24 mouse cellular contexts compared by ENCODE assay signal in the genomic region with DNA sequence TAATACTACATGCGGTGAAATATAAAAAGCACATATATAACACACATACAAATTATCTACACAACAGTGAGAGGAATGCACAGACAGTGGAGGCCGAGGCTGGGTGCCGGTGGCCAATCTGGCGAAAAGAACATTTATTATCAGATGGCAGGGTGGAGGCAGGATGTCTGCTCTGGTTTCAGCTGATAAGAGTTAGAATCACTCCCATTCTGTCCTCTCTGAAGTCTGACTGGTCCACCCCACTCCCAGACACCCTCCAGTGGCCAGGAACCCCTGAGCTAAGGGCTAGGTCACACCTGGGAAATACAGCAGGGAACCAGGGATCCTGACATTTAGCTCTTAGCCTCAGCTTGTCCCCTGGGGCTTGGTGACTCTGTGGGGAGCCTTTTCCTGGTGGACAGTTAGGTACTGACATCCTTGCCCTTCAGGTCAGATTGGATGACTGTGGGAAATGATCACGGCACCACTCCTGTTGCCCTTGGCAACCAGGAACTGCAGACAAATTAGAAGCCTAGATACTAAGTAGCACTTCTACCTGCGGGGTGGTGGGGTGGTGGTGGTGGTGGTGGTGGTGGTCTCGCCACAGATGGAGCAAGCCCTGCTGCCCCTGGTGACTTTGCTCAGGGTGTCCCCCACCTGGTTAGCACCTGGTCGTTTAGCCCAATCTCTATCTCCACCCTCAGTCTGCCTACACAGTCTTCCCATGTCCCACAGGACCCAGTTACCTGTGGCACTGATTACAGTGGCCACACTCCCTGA. TPM values are rescaled to one million over a fixed set of nuclear protein-coding genes. Genes with fewer than 3 reads are reported as not detected.
DNase-seq lines count a peak whose midpoint lies in the region; ATAC-seq and TF ChIP-seq lines count a peak whose summit lies in the region.
"Had no signal": no experiment of that assay in that cellular context is flagged by ENCODE, and none has a peak within 500 bp of the region (broad histone marks: within the 10 kb centered on the region; RNA-seq: fewer than 3 reads in every experiment).

No protein-coding gene starts in this region.

- H3K79me2 ChIP-seq in heart, adult 2 months (replicated peaks; ENCODE audit: control insufficient read depth, insufficient read depth, low read length), result no peaks in the 10 kb centered on the region

- peaks cover 15% of the 10 kb centered on the region for H3K4me1 ChIP-seq in heart, adult 2 months (ENCODE audit: control insufficient read depth, insufficient read depth, low read length)
- peaks cover 2% of the 10 kb centered on the region; the same call in 1 of the 2 replicates for H3K4me1 ChIP-seq in midbrain, embryonic 16.5 days (ENCODE audit: control insufficient read depth, insufficient read depth, low read length)
- peaks cover 24% of the 10 kb centered on the region for H3K4me1 ChIP-seq in midbrain, embryonic 13.5 days (replicated peaks)
- peaks cover 23% of the 10 kb centered on the region for H3K4me1 ChIP-seq in liver, embryonic 13.5 days (replicated peaks)

- H3K4me3 ChIP-seq in heart, adult 2 months, result no peak overlapping the region
- no peak overlapping the region for H3K4me3 ChIP-seq in midbrain, embryonic 16.5 days (ENCODE audit: low read depth, low read length)
- H3K4me3 ChIP-seq in midbrain, embryonic 13.5 days (replicated peaks), result no peak overlapping the region
- no peak overlapping the region for H3K4me3 ChIP-seq in liver, embryonic 13.5 days (replicated peaks)
- H3K4me3 ChIP-seq: embryonic facial prominence, embryonic 10.5 days; forebrain, embryonic 12.5 days; heart, embryonic 10.5 days; hindbrain, embryonic 15.5 days; midbrain, embryonic 10.5 days had no signal

- H3K9me3 ChIP-seq in midbrain, embryonic 16.5 days (replicated peaks; ENCODE audit: control insufficient read depth, low read length, poor library complexity, severe bottlenecking), result no peaks in the 10 kb centered on the region
- no peaks in the 10 kb centered on the region for H3K9me3 ChIP-seq in midbrain, embryonic 13.5 days
- no peaks in the 10 kb centered on the region for H3K9me3 ChIP-seq in liver, embryonic 13.5 days (replicated peaks)
- H3K9me3 ChIP-seq: embryonic facial prominence, embryonic 10.5 days; forebrain, embryonic 12.5 days; heart, embryonic 10.5 days; hindbrain, embryonic 15.5 days; midbrain, embryonic 10.5 days had no signal

- intact Hi-C loops in heart, adult 2 months (cut with DNase I), result loop anchor here (5.0 kb wide), 1 partner anchor 43 kb away; no protein-coding TSS in a partner anchor

- H3K4me2 ChIP-seq in midbrain, embryonic 16.5 days (ENCODE audit: low read length), result no peak overlapping the region
- H3K4me2 ChIP-seq in midbrain, embryonic 13.5 days (replicated peaks), result no peak overlapping the region
- no peak overlapping the region for H3K4me2 ChIP-seq in liver, embryonic 13.5 days
- H3K4me2 ChIP-seq: forebrain, embryonic 12.5 days; hindbrain, embryonic 15.5 days had no signal

- no peaks in the 10 kb centered on the region for H3K36me3 ChIP-seq in heart, adult 2 months (ENCODE audit: control insufficient read depth, insufficient read depth, low read length)
- H3K36me3 ChIP-seq in midbrain, embryonic 16.5 days (ENCODE audit: control insufficient read depth, insufficient read depth, low read length), result no peaks in the 10 kb centered on the region
- no peaks in the 10 kb centered on the region for H3K36me3 ChIP-seq in midbrain, embryonic 13.5 days
- no peaks in the 10 kb centered on the region for H3K36me3 ChIP-seq in liver, embryonic 13.5 days
- H3K36me3 ChIP-seq: embryonic facial prominence, embryonic 10.5 days; forebrain, embryonic 12.5 days; heart, embryonic 10.5 days; hindbrain, embryonic 15.5 days; midbrain, embryonic 10.5 days had no signal

- 0 out of 2 replicates have a peak, but pooled peaks have one; percentile 32 for TF ChIP-seq EP300 in heart, adult 2 months (IDR thresholded peaks at IDR 0.05; ENCODE audit: insufficient read depth, low read depth, low read length)

- ATAC-seq in midbrain, embryonic 16.5 days, result 0 out of 2 replicates have a peak, but pooled peaks have one; percentile 6
- ATAC-seq in midbrain, embryonic 13.5 days, result no peak
- no peak for ATAC-seq in liver, embryonic 13.5 days (ENCODE audit: low read depth)
- no peak for ATAC-seq in erythroid progenitor cell, adult 5-6 weeks (replicated peaks; ENCODE audit: low FRiP score, poor library complexity, severe bottlenecking)

- peak overlapping the region; percentile 41 for H3K9ac ChIP-seq in heart, adult 2 months (ENCODE audit: low read depth, low read length)
- H3K9ac ChIP-seq in midbrain, embryonic 16.5 days (ENCODE audit: low read depth, low read length), result peak overlapping the region; percentile 7; the same call in 1 of the 2 replicates
- no peak overlapping the region for H3K9ac ChIP-seq in midbrain, embryonic 13.5 days (replicated peaks)
- H3K9ac ChIP-seq in liver, embryonic 13.5 days, result no peak overlapping the region
- H3K9ac ChIP-seq: forebrain, embryonic 12.5 days; hindbrain, embryonic 15.5 days had no signal

- WGBS in heart, adult 2 months, result 53% methylated on average over 8 of the region's 8 CpGs
- WGBS in midbrain, embryonic 16.5 days, result 71% methylated on average over 8 of the region's 8 CpGs
- 72% methylated on average over 8 of the region's 8 CpGs for WGBS in midbrain, embryonic 13.5 days
- 31% methylated on average over 8 of the region's 8 CpGs for WGBS in liver, embryonic 13.5 days (ENCODE audit: insufficient replicate concordance)

- 0 out of 2 replicates have a peak, but pooled peaks have one; percentile 33 for TF ChIP-seq POLR2A in heart, adult 2 months (IDR thresholded peaks at IDR 0.05; ENCODE audit: insufficient read depth, low read depth, low read length)

- no peaks in the 10 kb centered on the region for H3K27me3 ChIP-seq in heart, adult 2 months (ENCODE audit: control insufficient read depth, insufficient read depth, low read length)
- H3K27me3 ChIP-seq in midbrain, embryonic 16.5 days (ENCODE audit: control insufficient read depth, insufficient read depth, low read depth, low read length), result peaks cover 8% of the 10 kb centered on the region
- H3K27me3 ChIP-seq in midbrain, embryonic 13.5 days, result peaks cover 32% of the 10 kb centered on the region
- H3K27me3 ChIP-seq in liver, embryonic 13.5 days, result peaks cover 42% of the 10 kb centered on the region

- TF ChIP-seq CTCF in heart, adult 2 months (IDR thresholded peaks at IDR 0.05), result 0 out of 2 replicates have a peak, but pooled peaks have one; percentile 14

- peak overlapping the region; percentile 64 for H3K27ac ChIP-seq in heart, adult 2 months
- H3K27ac ChIP-seq in midbrain, embryonic 16.5 days (ENCODE audit: low read length), result no peak overlapping the region
- H3K27ac ChIP-seq in midbrain, embryonic 13.5 days, result no peak overlapping the region
- H3K27ac ChIP-seq in liver, embryonic 13.5 days, result no peak overlapping the region
- H3K27ac ChIP-seq: embryonic facial prominence, embryonic 10.5 days; forebrain, embryonic 12.5 days; hindbrain, embryonic 15.5 days; kidney, postnatal 0 days had no signal

- DNase-seq in heart, adult 2 months, result peak in 1 of 2 experiments; percentile 29
- DNase-seq in heart, adult 8-10 months (ENCODE audit: low spot score), result no peak
- DNase-seq in liver, embryonic 13.5 days, result peak; percentile 15
- no peak for DNase-seq in embryo, embryonic 11 days
- no peak for DNase-seq in frontal cortex, postnatal 36 days (ENCODE audit: low spot score in 2 of 2)
- DNase-seq: adrenal gland, adult 8-10 months; cerebellum, adult 11-12 months; cerebellum, postnatal 14 days; gastrocnemius, postnatal 25 days; heart, postnatal 10 days; kidney, adult 11 months; lung, adult 18-20 months; lung, postnatal 36 days; retina, postnatal 1 day; thymus, adult 2 months had no signal

RNA-seq across cellular contexts. Expression of a gene that starts 2.6 kb away (rescaled TPM):
- 10 to 100 TPM; 24.1 to 40.7 TPM for total RNA-seq in heart, adult 2 months (2021)
- polyA plus RNA-seq in heart, adult 2 months (2012; rRNA removed), result 63.1 and 73.5 TPM in 2 replicates
- 10 to 100 TPM; 17.9 to 22.9 (median 21.4) TPM for total RNA-seq in heart, adult 8-10 months (2022)
- 3.3 and 4.4 TPM in 2 replicates for polyA plus RNA-seq in midbrain, embryonic 16.5 days (2015; fragmentation: Nextera tagmentation; extraction: Ambion mirVana)
- 1.9 and 2.2 TPM in 2 replicates for polyA plus RNA-seq in midbrain, embryonic 13.5 days (2015; fragmentation: Nextera tagmentation; extraction: Ambion mirVana)
- 0.30 and 0.32 TPM in 2 replicates for polyA plus RNA-seq in liver, embryonic 13.5 days (2015; fragmentation: Nextera tagmentation; extraction: Ambion mirVana)
- 1.1 and 1.3 TPM in 2 replicates for total RNA-seq in erythroid progenitor cell, adult 5-6 weeks (2015; ENCODE audit: low replicate concordance)
- 3.4 and 3.7 TPM in 2 replicates for total RNA-seq in erythroid progenitor cell, adult 5-6 weeks (2017; ENCODE audit: low replicate concordance)

RNA-seq across cellular contexts. Expression of a gene that starts 27.7 kb away (rescaled TPM):
- total RNA-seq in heart, adult 2 months (2021), result 100 to 1,000 TPM; 186 to 203 TPM
- 234 and 293 TPM in 2 replicates for polyA plus RNA-seq in heart, adult 2 months (2012; rRNA removed)
- total RNA-seq in heart, adult 8-10 months (2022), result 100 to 1,000 TPM; 196 to 220 (median 210) TPM
- polyA plus RNA-seq in midbrain, embryonic 16.5 days (2015; fragmentation: Nextera tagmentation; extraction: Ambion mirVana), result 463 and 470 TPM in 2 replicates
- polyA plus RNA-seq in midbrain, embryonic 13.5 days (2015; fragmentation: Nextera tagmentation; extraction: Ambion mirVana), result 398 and 461 TPM in 2 replicates
- polyA plus RNA-seq in liver, embryonic 13.5 days (2015; fragmentation: Nextera tagmentation; extraction: Ambion mirVana), result 55.2 and 64.0 TPM in 2 replicates
- 32.1 and 42.3 TPM in 2 replicates for total RNA-seq in erythroid progenitor cell, adult 5-6 weeks (2015; ENCODE audit: low replicate concordance)
- 12.3 and 31.1 TPM in 2 replicates for total RNA-seq in erythroid progenitor cell, adult 5-6 weeks (2017; ENCODE audit: low replicate concordance)

RNA-seq across cellular contexts. Expression of a gene that starts 40.7 kb away (rescaled TPM):
- 1 to 10 TPM; 1.9 to 2.4 TPM for total RNA-seq in heart, adult 2 months (2021)
- 5.9 and 9.2 TPM in 2 replicates for polyA plus RNA-seq in heart, adult 2 months (2012; rRNA removed)
- 1 to 10 TPM in 3 of 4 experiments, under 1 TPM in 1; 0.75 to 3.6 (median 1.5) TPM for total RNA-seq in heart, adult 8-10 months (2022)
- 8.6 and 12.7 TPM in 2 replicates for polyA plus RNA-seq in midbrain, embryonic 16.5 days (2015; fragmentation: Nextera tagmentation; extraction: Ambion mirVana)
- 3.2 and 3.3 TPM in 2 replicates for polyA plus RNA-seq in midbrain, embryonic 13.5 days (2015; fragmentation: Nextera tagmentation; extraction: Ambion mirVana)
- 4.5 and 5.0 TPM in 2 replicates for polyA plus RNA-seq in liver, embryonic 13.5 days (2015; fragmentation: Nextera tagmentation; extraction: Ambion mirVana)
- 4.0 and 6.3 TPM in 2 replicates for total RNA-seq in erythroid progenitor cell, adult 5-6 weeks (2015; ENCODE audit: low replicate concordance)
- 0.98 and 5.0 TPM in 2 replicates for total RNA-seq in erythroid progenitor cell, adult 5-6 weeks (2017; ENCODE audit: low replicate concordance)

RNA-seq across cellular contexts. Expression of a gene that starts 51.5 kb away (rescaled TPM):
- total RNA-seq in heart, adult 2 months (2021), result 100 to 1,000 TPM; 264 to 318 TPM
- 184 and 264 TPM in 2 replicates for polyA plus RNA-seq in heart, adult 2 months (2012; rRNA removed)
- 100 to 1,000 TPM; 294 to 476 (median 372) TPM for total RNA-seq in heart, adult 8-10 months (2022)
- 125 TPM in 2 replicates for polyA plus RNA-seq in midbrain, embryonic 16.5 days (2015; fragmentation: Nextera tagmentation; extraction: Ambion mirVana)
- polyA plus RNA-seq in midbrain, embryonic 13.5 days (2015; fragmentation: Nextera tagmentation; extraction: Ambion mirVana), result 99.1 and 105 TPM in 2 replicates
- 54.2 and 55.3 TPM in 2 replicates for polyA plus RNA-seq in liver, embryonic 13.5 days (2015; fragmentation: Nextera tagmentation; extraction: Ambion mirVana)
- total RNA-seq in erythroid progenitor cell, adult 5-6 weeks (2015; ENCODE audit: low replicate concordance), result 24.7 and 32.8 TPM in 2 replicates
- 29.2 and 38.0 TPM in 2 replicates for total RNA-seq in erythroid progenitor cell, adult 5-6 weeks (2017; ENCODE audit: low replicate concordance)

RNA-seq across cellular contexts. Expression of a gene that starts 56.1 kb away (rescaled TPM):
- total RNA-seq in heart, adult 2 months (2021), result 10 to 100 TPM; 28.4 to 31.1 TPM
- 33.2 and 41.7 TPM in 2 replicates for polyA plus RNA-seq in heart, adult 2 months (2012; rRNA removed)
- total RNA-seq in heart, adult 8-10 months (2022), result 10 to 100 TPM; 36.5 to 43.8 (median 37.3) TPM
- polyA plus RNA-seq in midbrain, embryonic 16.5 days (2015; fragmentation: Nextera tagmentation; extraction: Ambion mirVana), result 106 and 107 TPM in 2 replicates
- 120 and 128 TPM in 2 replicates for polyA plus RNA-seq in midbrain, embryonic 13.5 days (2015; fragmentation: Nextera tagmentation; extraction: Ambion mirVana)
- 117 and 120 TPM in 2 replicates for polyA plus RNA-seq in liver, embryonic 13.5 days (2015; fragmentation: Nextera tagmentation; extraction: Ambion mirVana)
- 43.6 TPM in 2 replicates for total RNA-seq in erythroid progenitor cell, adult 5-6 weeks (2015; ENCODE audit: low replicate concordance)
- total RNA-seq in erythroid progenitor cell, adult 5-6 weeks (2017; ENCODE audit: low replicate concordance), result 13.3 and 27.9 TPM in 2 replicates

Comparison
In these comparisons a context has a peak if more than half of its experiments do, and no peak if none do; other contexts are left out.
1. H3K9ac ChIP-seq: peak in heart, adult 2 months (single experiment) and midbrain, embryonic 16.5 days (single experiment); none in midbrain, embryonic 13.5 days (single experiment) and liver, embryonic 13.5 days (single experiment).
2. RNA of a gene that starts 2.6 kb away (polyA plus RNA-seq): 63.1 to 73.5 TPM in heart, adult 2 months; 3.3 to 4.4 TPM in midbrain, embryonic 16.5 days, 1.9 to 2.2 TPM in midbrain, embryonic 13.5 days and 0.30 to 0.32 TPM in liver, embryonic 13.5 days; every median in the first group is over 10 times any median in the second.